Mouse (Mus musculus) telencephalon, adult 2 months (tissue): ENCODE measurements around the gene Serpina3n.
"Not testable (repeated sequence)": the region's sequence is repeated elsewhere in the genome, so short reads cannot be mapped to it uniquely, and the experiment has no call there.

Source experiments
- DNase-seq: peaks from one replicate; pipeline ENCODE4 v3.0.0-alpha.2; 2011; ENCODE audit warnings: low read depth, low spot score

The Serpina3n gene

GRCm38 (mm10) chr12:104433951-104434735, 27.6 kb downstream of the Serpina3n start:
- no peak for DNase-seq

GRCm38 (mm10) chr12:104440087-104440760, 33.7 kb downstream of the Serpina3n start:
- DNase-seq, result no peak

GRCm38 (mm10) chr12:104443716-104444115, 37.2 kb downstream of the Serpina3n start:
- DNase-seq, result no peak

- DNase-seq, result not testable (repeated sequence)
These were observed 40.5 kb downstream of the Serpina3n start for GRCm38 (mm10) chr12:104447056-104447455.

- DNase-seq, result no peak
These were observed 41.6 kb downstream of the Serpina3n start for GRCm38 (mm10) chr12:104448099-104448498.

GRCm38 (mm10) chr12:104450257-104450656, 43.7 kb downstream of the Serpina3n start:
- no peak for DNase-seq

- DNase-seq, result no peak
These were observed 46.5 kb downstream of the Serpina3n start for GRCm38 (mm10) chr12:104453002-104453401.

- no peak for DNase-seq
These were observed 52.8 kb downstream of the Serpina3n start for GRCm38 (mm10) chr12:104459377-104459776.

GRCm38 (mm10) chr12:104461372-104461771, 54.8 kb downstream of the Serpina3n start:
- DNase-seq, result no peak
